Mouse (Mus musculus) megakaryocyte, embryonic 14.5 days (primary cell): ENCODE data around the gene Oprm1. TPM values are rescaled to one million over a fixed set of nuclear protein-coding genes. Genes with fewer than 3 reads are reported as not detected.
A peak's percentile ranks its signal among the peaks of the same experiment; 100 is the strongest.

Experiments used
- H3K27me3 ChIP-seq: replicated peaks from 2 replicates; pipeline ENCODE3; 2012; ENCODE audit warnings: inconsistent platforms
- H3K36me3 ChIP-seq: replicated peaks from 2 replicates; pipeline ENCODE3; 2012; ENCODE audit warnings: low read length, inconsistent platforms, mixed read lengths
- H3K4me1 ChIP-seq: 2 replicates; pipeline ENCODE4 v1.6.1; 2012; ENCODE audit warnings: inconsistent platforms
- H3K4me3 ChIP-seq: replicated peaks from 2 replicates; pipeline ENCODE3; 2012; ENCODE audit warnings: moderate library complexity, mild to moderate bottlenecking, inconsistent platforms
- H3K9me3 ChIP-seq: 2 replicates; pipeline ENCODE4 v1.6.1; 2012; ENCODE audit warnings: inconsistent platforms
- FLI1 ChIP-seq: IDR thresholded peaks from 2 replicates; pipeline ENCODE4 v1.6.1; 2012; ENCODE audit warnings: low read length, inconsistent platforms, mixed read lengths
- GATA1 ChIP-seq: IDR thresholded peaks from 3 replicates; pipeline ENCODE4 v1.6.1; 2012; ENCODE audit warnings: mixed read lengths, low read length, inconsistent platforms, borderline replicate concordance
- polyA plus RNA-seq: library from polyadenylated mRNA; stranded (reverse); fragments of >175 nt; gene quantifications from 2 replicates; pipeline ENCODE4 v1.2.3, GENCODE M21; 2012; ENCODE audit warnings: low replicate concordance; ENCODE audit not compliant: insufficient read depth

Oprm1 gene
- polyA plus RNA-seq, 1 experiment, result not detected

- no peaks in the 10 kb centered on the region for H3K36me3 ChIP-seq
- no peaks in the 10 kb centered on the region for H3K9me3 ChIP-seq
- H3K27me3 ChIP-seq, result no peaks in the 10 kb centered on the region
- no peak overlapping the region for H3K4me3 ChIP-seq
- H3K4me1 ChIP-seq, result no peaks in the 10 kb centered on the region
- TF ChIP-seq FLI1 (no peak), GATA1 (no peak)
Observed at GRCm38 (mm10) chr10:7054560-7055205, 296.4 kb downstream of the Oprm1 start.

GRCm38 (mm10) chr10:7057546-7057945, 299.2 kb downstream of the Oprm1 start:
- H3K4me3 ChIP-seq, result no peak overlapping the region
- TF ChIP-seq GATA1 (no peak), FLI1 (no peak)
- no peaks in the 10 kb centered on the region for H3K36me3 ChIP-seq
- peaks cover 7% of the 10 kb centered on the region for H3K4me1 ChIP-seq
- no peaks in the 10 kb centered on the region for H3K27me3 ChIP-seq
- H3K9me3 ChIP-seq, result no peaks in the 10 kb centered on the region

GRCm38 (mm10) chr10:7060326-7060725, 302.0 kb downstream of the Oprm1 start:
- Histone ChIP-seq H3K4me1 (peaks cover 24% of the 10 kb centered on the region), H3K4me3 (no peak overlapping the region)

GRCm38 (mm10) chr10:7062993-7063392, 304.7 kb downstream of the Oprm1 start:
- Histone ChIP-seq H3K27me3 (no peaks in the 10 kb centered on the region), H3K9me3 (no peaks in the 10 kb centered on the region), H3K4me3 (peak overlapping the region; percentile 62), H3K4me1 (peaks cover 28% of the 10 kb centered on the region), H3K36me3 (no peaks in the 10 kb centered on the region)
- TF ChIP-seq FLI1 (0 out of 2 replicates have a peak, but pooled peaks have one; percentile 17), GATA1 (no peak; the same call in 2 of the 3 replicates)

More at GRCm38 (mm10) chr10:7060326-7060725, 302.0 kb downstream of the Oprm1 start:
- Histone ChIP-seq H3K27me3 (no peaks in the 10 kb centered on the region), H3K36me3 (no peaks in the 10 kb centered on the region), H3K9me3 (no peaks in the 10 kb centered on the region)
- TF ChIP-seq GATA1, result no peak
- TF ChIP-seq FLI1, result no peak

- H3K9me3 ChIP-seq, result no peaks in the 10 kb centered on the region
- H3K4me1 ChIP-seq, result peaks cover 28% of the 10 kb centered on the region
- no peak for TF ChIP-seq GATA1
- TF ChIP-seq FLI1, result no peak
- H3K27me3 ChIP-seq, result no peaks in the 10 kb centered on the region
- no peak overlapping the region for H3K4me3 ChIP-seq
- no peaks in the 10 kb centered on the region for H3K36me3 ChIP-seq
Observed at GRCm38 (mm10) chr10:7063752-7064457, 305.6 kb downstream of the Oprm1 start.

GRCm38 (mm10) chr10:7068608-7069007, 310.3 kb downstream of the Oprm1 start:
- peaks cover 15% of the 10 kb centered on the region; the same call in 1 of the 2 replicates for H3K4me1 ChIP-seq
- H3K9me3 ChIP-seq, result peaks cover 9% of the 10 kb centered on the region
- no peaks in the 10 kb centered on the region for H3K36me3 ChIP-seq
- H3K4me3 ChIP-seq, result no peak overlapping the region
- no peaks in the 10 kb centered on the region for H3K27me3 ChIP-seq
- no peak for TF ChIP-seq GATA1
- TF ChIP-seq FLI1, result no peak

GRCm38 (mm10) chr10:7069090-7069489, 310.8 kb downstream of the Oprm1 start:
- H3K36me3 ChIP-seq, result no peaks in the 10 kb centered on the region
- TF ChIP-seq GATA1, result no peak
- TF ChIP-seq FLI1, result no peak

DNA sequence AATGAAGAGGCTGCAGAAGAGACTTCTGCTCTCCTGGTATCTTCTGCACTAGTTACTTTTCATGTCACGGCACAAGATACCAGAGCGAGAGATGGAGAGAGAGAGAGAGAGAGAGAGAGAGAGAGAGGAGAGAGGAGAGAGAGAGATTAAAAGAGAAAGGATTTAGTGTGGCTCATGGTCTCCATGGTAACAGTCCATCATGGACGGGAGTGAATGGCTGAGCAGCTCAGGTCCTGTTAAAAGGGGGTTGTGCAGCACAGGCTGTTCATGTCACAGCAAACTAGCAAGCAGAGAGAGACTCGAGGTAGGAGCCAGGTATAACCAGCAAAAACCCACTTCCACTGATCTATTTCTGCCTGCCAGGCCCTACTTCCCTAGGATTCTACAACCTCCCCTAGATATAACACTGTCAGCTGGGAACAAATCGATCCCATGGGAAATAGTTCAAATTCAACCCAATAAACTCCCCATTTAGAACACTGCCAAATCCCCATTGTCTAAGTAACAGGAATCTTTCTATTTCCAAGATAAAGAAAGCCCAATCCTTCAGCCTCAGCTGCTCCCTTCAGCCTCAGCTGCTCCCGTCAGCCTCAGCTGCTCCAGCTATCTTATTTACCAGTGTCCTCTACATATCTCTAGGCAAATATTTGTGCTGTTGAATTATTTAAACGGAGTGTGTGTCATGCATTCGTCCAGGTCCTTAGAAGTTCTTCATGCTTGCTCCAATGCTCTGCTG, 312.0 kb downstream of the Oprm1 start:
- Histone ChIP-seq H3K9me3 (peaks cover 14% of the 10 kb centered on the region), H3K27me3 (no peaks in the 10 kb centered on the region), H3K4me1 (peaks cover 13% of the 10 kb centered on the region), H3K36me3 (no peaks in the 10 kb centered on the region), H3K4me3 (no peak overlapping the region)
- TF ChIP-seq GATA1, result no peak
- no peak for TF ChIP-seq FLI1

More at GRCm38 (mm10) chr10:7069090-7069489, 310.8 kb downstream of the Oprm1 start:
- no peak overlapping the region for H3K4me3 ChIP-seq
- no peaks in the 10 kb centered on the region for H3K27me3 ChIP-seq
- peaks cover 13% of the 10 kb centered on the region for H3K9me3 ChIP-seq
- peaks cover 13% of the 10 kb centered on the region for H3K4me1 ChIP-seq

- no peak overlapping the region for H3K4me3 ChIP-seq
- TF ChIP-seq GATA1, result no peak
- no peak for TF ChIP-seq FLI1
- H3K36me3 ChIP-seq, result no peaks in the 10 kb centered on the region
- peaks cover 14% of the 10 kb centered on the region for H3K9me3 ChIP-seq
- peaks cover 10% of the 10 kb centered on the region for H3K4me1 ChIP-seq
- H3K27me3 ChIP-seq, result no peaks in the 10 kb centered on the region
Observed at GRCm38 (mm10) chr10:7070924-7071323, 312.6 kb downstream of the Oprm1 start.
